Mouse (Mus musculus) stomach, postnatal 0 days (tissue): ENCODE measurements around the gene Nfkb1. TPM values are rescaled to one million over a fixed set of nuclear protein-coding genes. Genes with fewer than 3 reads are reported as not detected.

ENCODE experiments used
- ATAC-seq: fragments of 200-750 bp; cut with Nextera tagmentation; 2 replicates; pipeline ENCODE4 v1.8.0; 2017; ENCODE audit not compliant: low FRiP score, low TSS enrichment
- DNase-seq: peaks from one replicate; pipeline ENCODE4 v3.0.0-alpha.2; 2016; ENCODE audit warnings: low spot score
- H3K27ac ChIP-seq: fragments of 300-500 bp; sonication (generic); replicated peaks from 2 replicates; pipeline ENCODE4 v1.5.1; 2014; ENCODE audit warnings: mild to moderate bottlenecking, control low read depth
- H3K27me3 ChIP-seq: fragments of 300-500 bp; sonication (generic); 2 replicates; pipeline ENCODE4 v1.6.1; 2014; ENCODE audit warnings: low read length; ENCODE audit not compliant: control insufficient read depth, insufficient read depth
- H3K36me3 ChIP-seq: fragments of 300-500 bp; sonication (generic); 2 replicates; pipeline ENCODE4 v1.6.1; 2014; ENCODE audit warnings: low read length, mixed read lengths; ENCODE audit not compliant: control insufficient read depth, insufficient read depth
- H3K4me1 ChIP-seq: fragments of 300-500 bp; sonication (generic); replicated peaks from 2 replicates; pipeline ENCODE4 v1.6.1; 2014; ENCODE audit warnings: antibody characterized with exemption; ENCODE audit not compliant: control insufficient read depth, insufficient read depth
- H3K4me2 ChIP-seq: fragments of 300-500 bp; sonication (generic); replicated peaks from 2 replicates; pipeline ENCODE4 v1.6.1; 2014; ENCODE audit warnings: low read depth, mild to moderate bottlenecking, control low read depth, moderate library complexity
- H3K4me3 ChIP-seq: fragments of 300-500 bp; sonication (generic); 2 replicates; pipeline ENCODE4 v1.5.1; 2014; ENCODE audit warnings: low read depth, low read length, control low read depth
- H3K9ac ChIP-seq: fragments of 300-500 bp; sonication (generic); 2 replicates; pipeline ENCODE4 v1.6.1; 2014; ENCODE audit warnings: mild to moderate bottlenecking, low read length, control low read depth, mixed read lengths
- H3K9me3 ChIP-seq: fragments of 300-500 bp; sonication (generic); 2 replicates; pipeline ENCODE4 v1.6.1; 2016; ENCODE audit warnings: low read length; ENCODE audit not compliant: control insufficient read depth
- CTCF ChIP-seq: IDR thresholded peaks from 2 replicates; pipeline ENCODE4 v1.5.1; 2016; ENCODE audit warnings: antibody characterized with exemption, low read depth, mild to moderate bottlenecking, moderate library complexity
- EP300 ChIP-seq: optimal IDR thresholded peaks from 2 replicates; pipeline ENCODE3; 2016; ENCODE audit warnings: antibody characterized with exemption
- WGBS: fragments of 180-500 bp; shearing (Covaris S2); extraction: QIAGEN DNeasy Blood & Tissue Kit; methylation state at CpG from one replicate; pipeline ENCODE4 v1.1.7; 2014; 5-methylcytosine and 5-hydroxymethylcytosine counted together
- polyA plus RNA-seq: library from polyadenylated mRNA; unstranded; fragments of >200 nt; fragmentation: Nextera tagmentation; extraction: Ambion mirVana; gene quantifications from 2 replicates; pipeline ENCODE4 v1.2.1, GENCODE M21; 2015

Nfkb1 gene
- polyA plus RNA-seq, 1 experiment from 2014 or later: 13.7 TPM

- Histone ChIP-seq H3K4me1 (no peaks in the 10 kb centered on the region; the same call in 1 of the 2 replicates), H3K4me3 (no peak overlapping the region), H3K4me2 (no peak overlapping the region), H3K36me3 (peaks cover 34% of the 10 kb centered on the region), H3K27me3 (no peaks in the 10 kb centered on the region), H3K9ac (no peak overlapping the region), H3K27ac (no peak overlapping the region), H3K9me3 (no peaks in the 10 kb centered on the region)
- no peak for DNase-seq
- no peak for ATAC-seq
- 88% methylated on average over 10 of the region's 10 CpGs for WGBS
- TF ChIP-seq CTCF: no peak
- no peak for TF ChIP-seq EP300
Measured at GRCm38 (mm10) chr3:135602731-135603130, 88.6 kb downstream of the Nfkb1 start.

- peaks cover 24% of the 10 kb centered on the region for H3K36me3 ChIP-seq
- no peak overlapping the region for H3K9ac ChIP-seq
- no peak for DNase-seq
- no peaks in the 10 kb centered on the region for H3K4me1 ChIP-seq
- H3K4me3 ChIP-seq: no peak overlapping the region
- no peaks in the 10 kb centered on the region for H3K27me3 ChIP-seq
- 81% methylated on average over 3 of the region's 3 CpGs for whole genome bisulfite sequencing
- H3K9me3 ChIP-seq: no peaks in the 10 kb centered on the region
- no peak overlapping the region for H3K4me2 ChIP-seq
- no peak for ATAC-seq
- TF ChIP-seq EP300: no peak
- no peak for TF ChIP-seq CTCF
- H3K27ac ChIP-seq: no peak overlapping the region
Measured at GRCm38 (mm10) chr3:135598355-135598754, 93.0 kb downstream of the Nfkb1 start.

GRCm38 (mm10) chr3:135597014-135597413, 94.3 kb downstream of the Nfkb1 start:
- H3K4me2 ChIP-seq: no peak overlapping the region
- H3K4me1 ChIP-seq: no peaks in the 10 kb centered on the region
- DNase-seq (no peak), ATAC-seq (no peak)
- 71% methylated on average over 4 of the region's 4 CpGs for WGBS
- TF ChIP-seq EP300 (no peak), CTCF (no peak)
- H3K27ac ChIP-seq: peak overlapping the region; percentile 13; the same call in 1 of the 2 replicates
- H3K4me3 ChIP-seq: no peak overlapping the region
- peaks cover 24% of the 10 kb centered on the region for H3K36me3 ChIP-seq
- no peaks in the 10 kb centered on the region for H3K9me3 ChIP-seq
- no peaks in the 10 kb centered on the region for H3K27me3 ChIP-seq
- no peak overlapping the region for H3K9ac ChIP-seq

GRCm38 (mm10) chr3:135594238-135594917, 97.0 kb downstream of the Nfkb1 start:
- peak overlapping the region; percentile 49 for H3K27ac ChIP-seq
- H3K4me2 ChIP-seq: no peak overlapping the region
- DNase-seq: no peak
- no peaks in the 10 kb centered on the region for H3K4me1 ChIP-seq
- H3K27me3 ChIP-seq: no peaks in the 10 kb centered on the region
- H3K36me3 ChIP-seq: peaks cover 23% of the 10 kb centered on the region
- no peaks in the 10 kb centered on the region for H3K9me3 ChIP-seq
- no peak overlapping the region for H3K4me3 ChIP-seq
- no peak overlapping the region for H3K9ac ChIP-seq
- ATAC-seq: peak; percentile 46
- 41% methylated on average over 21 of the region's 21 CpGs for WGBS
- TF ChIP-seq EP300 (no peak), CTCF (peak; percentile 40)

- DNase-seq (no peak), ATAC-seq (no peak)
- no peak overlapping the region for H3K9ac ChIP-seq
- no peaks in the 10 kb centered on the region for H3K4me1 ChIP-seq
- no peaks in the 10 kb centered on the region for H3K27me3 ChIP-seq
- TF ChIP-seq EP300 (no peak), CTCF (no peak)
- no peak overlapping the region for H3K4me3 ChIP-seq
- H3K27ac ChIP-seq: no peak overlapping the region
- WGBS: 83% methylated on average over 4 of the region's 4 CpGs
- no peak overlapping the region for H3K4me2 ChIP-seq
- no peaks in the 10 kb centered on the region for H3K9me3 ChIP-seq
- H3K36me3 ChIP-seq: peaks cover 29% of the 10 kb centered on the region
Measured at GRCm38 (mm10) chr3:135592011-135592410, 99.3 kb downstream of the Nfkb1 start.

- H3K4me2 ChIP-seq: no peak overlapping the region
- no peaks in the 10 kb centered on the region for H3K4me1 ChIP-seq
- no peak overlapping the region for H3K4me3 ChIP-seq
- TF ChIP-seq CTCF (no peak), EP300 (no peak)
- no peak overlapping the region for H3K9ac ChIP-seq
- WGBS: 53% methylated on average over 5 of the region's 5 CpGs
- no peak overlapping the region for H3K27ac ChIP-seq
- no peaks in the 10 kb centered on the region for H3K27me3 ChIP-seq
- H3K9me3 ChIP-seq: no peaks in the 10 kb centered on the region
- DNase-seq: no peak
- peaks cover 30% of the 10 kb centered on the region for H3K36me3 ChIP-seq
- no peak for ATAC-seq
Measured at GRCm38 (mm10) chr3:135591376-135591775, 100.0 kb downstream of the Nfkb1 start.
